Mouse (Mus musculus) cerebellum, postnatal 10 days (tissue): ENCODE measurements around the gene Slc28a3.
A peak's percentile ranks its signal among the peaks of the same experiment; 100 is the strongest.

Experiments
- DNase-seq, 2 experiments: peaks; one replicate each; pipeline ENCODE4 v3.0.0; 2021; ENCODE audit warnings: mixed read lengths in 2 of 2

Gene Slc28a3

DNA sequence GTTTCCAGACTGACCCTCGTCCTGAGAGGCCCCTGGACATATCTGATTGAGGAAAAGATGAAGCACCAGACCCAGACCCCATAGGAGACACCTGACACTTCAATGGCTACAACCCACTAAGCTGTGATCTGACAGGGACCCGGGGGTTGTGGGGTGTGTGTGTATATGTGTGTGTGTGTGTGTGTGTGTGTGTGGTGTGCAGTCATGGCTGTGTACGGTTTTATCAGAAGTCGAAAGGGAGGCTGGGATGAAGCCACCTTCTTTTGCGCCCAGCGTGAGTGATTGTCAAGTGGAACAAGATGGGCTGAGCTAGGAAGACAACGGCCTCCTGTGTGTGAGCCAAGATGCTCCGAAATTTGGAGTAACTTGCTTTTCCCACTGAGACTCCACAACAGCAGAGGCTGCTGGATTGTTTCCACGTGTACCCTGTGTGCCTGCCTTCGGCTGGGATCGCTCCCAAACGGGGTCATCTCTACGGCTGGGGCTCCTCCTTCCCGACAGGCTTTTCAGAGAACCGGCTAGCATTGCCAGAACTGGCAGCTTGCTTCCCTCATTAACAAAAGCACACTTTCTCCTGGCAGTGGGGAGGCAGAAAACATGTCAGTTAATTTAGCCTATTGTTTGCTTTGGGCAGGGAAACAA is 50.1 kb downstream of the Slc28a3 start:
- peak; percentile 87 to 90 for DNase-seq

DNA sequence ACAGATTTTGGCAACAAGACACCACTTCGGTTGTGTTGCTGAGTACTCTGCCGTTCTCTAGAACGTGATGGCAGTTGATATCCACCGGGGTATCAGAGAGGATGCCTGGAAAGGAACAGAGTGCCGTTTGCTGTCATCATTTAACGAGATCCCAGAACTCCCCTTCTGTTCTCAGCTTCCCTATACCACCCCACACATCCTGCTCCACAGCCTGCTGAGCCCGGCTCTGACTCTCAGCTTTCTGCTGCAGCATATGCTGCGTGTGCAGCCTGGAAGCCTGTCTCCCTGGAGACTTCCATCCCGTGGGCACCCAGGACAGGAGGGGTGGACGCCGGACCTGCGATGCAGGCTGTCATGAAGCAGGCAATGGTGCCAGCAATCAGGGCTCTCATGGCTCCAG is 52.5 kb downstream of the Slc28a3 start:
- DNase-seq: no peak

- DNase-seq: peak; percentile 37 to 49
These were observed 54.7 kb downstream of the Slc28a3 start for GRCm38 (mm10) chr13:58556018-58556417.

GRCm38 (mm10) chr13:58555561-58555960 is 55.1 kb downstream of the Slc28a3 start:
- peak in 1 of 2 experiments; percentile 15 for DNase-seq

DNA sequence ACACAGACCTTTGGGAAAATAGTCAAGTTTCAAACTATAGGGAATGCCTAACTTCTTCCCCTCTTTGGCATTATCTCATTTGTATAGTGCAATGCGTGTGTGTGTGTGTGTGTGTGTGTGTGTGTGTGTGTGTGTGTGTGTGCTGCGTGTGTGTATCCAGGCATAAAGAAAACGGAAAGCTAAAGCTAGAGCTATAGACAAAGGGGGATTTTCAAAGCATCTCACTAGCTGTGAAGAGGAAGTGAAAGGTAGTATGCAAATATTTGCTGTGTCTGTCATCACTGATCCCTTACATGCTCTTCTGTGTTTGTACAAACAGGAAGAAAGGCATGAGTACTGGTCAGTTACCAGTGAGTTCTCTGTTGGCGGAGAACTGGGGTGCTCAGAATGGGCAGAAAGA is 58.8 kb downstream of the Slc28a3 start:
- no peak for DNase-seq

DNA sequence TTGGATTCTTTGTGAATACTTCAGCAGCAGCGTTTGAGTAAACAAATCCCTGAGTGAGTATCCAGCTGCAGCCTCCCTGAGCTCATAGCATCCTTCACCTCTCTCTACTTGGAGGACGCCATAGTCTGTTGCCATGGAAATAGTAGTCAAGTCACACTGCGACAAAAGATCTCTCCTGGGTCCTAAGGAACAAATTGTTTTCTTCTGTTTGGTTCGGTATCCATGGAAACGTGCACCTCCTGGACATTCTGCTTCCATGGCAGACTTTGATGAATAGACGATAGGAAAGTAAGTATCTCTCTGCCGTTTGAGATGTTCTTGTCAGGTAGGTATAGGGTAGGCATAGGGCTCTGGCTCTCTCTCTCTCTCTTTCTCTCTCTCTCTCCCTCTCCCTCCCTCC is 63.1 kb downstream of the Slc28a3 start:
- peak in 1 of 2 experiments; percentile 28 for DNase-seq

DNA sequence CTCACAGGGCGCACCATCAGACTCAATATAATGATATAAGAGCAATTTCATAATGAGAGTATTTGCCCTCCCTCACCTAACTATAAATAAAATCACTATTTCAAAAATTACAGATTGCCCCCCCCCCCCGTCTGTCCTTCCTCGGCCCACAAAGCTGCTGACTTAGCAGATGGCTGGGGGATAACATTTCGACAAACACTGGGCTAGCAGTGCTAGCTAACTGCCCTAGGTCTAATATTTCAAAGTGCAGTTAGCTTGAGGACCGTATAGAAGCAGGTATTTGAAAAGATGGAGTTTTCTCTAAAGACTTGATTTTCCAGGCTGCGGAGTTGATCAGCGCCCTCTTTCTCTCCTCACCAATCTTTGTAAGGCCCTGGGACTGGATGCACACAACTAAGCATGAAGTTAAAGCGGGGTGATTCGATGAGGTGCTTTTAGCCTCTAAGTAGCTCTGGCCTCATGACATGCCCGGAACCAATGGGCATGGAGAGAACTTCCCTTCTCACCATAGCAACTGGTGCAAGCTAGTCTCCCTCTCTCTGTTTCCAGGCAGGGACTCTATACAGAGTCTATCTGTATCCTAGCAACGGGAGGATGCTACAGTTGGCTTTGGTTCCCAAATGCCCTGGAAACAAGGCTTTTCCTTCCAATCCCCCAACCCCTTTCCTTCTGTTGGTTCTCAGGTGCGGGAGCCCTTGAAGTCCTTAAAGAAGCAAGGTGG is 66.8 kb downstream of the Slc28a3 start:
- DNase-seq: peak; percentile 42 to 44

GRCm38 (mm10) chr13:58543066-58543465 is 67.6 kb downstream of the Slc28a3 start:
- peak; percentile 89 to 91 for DNase-seq

- no peak for DNase-seq
These were observed 68.1 kb downstream of the Slc28a3 start for GRCm38 (mm10) chr13:58542601-58543041.

- no peak for DNase-seq
These were observed 68.5 kb downstream of the Slc28a3 start for GRCm38 (mm10) chr13:58542167-58542566.

DNA sequence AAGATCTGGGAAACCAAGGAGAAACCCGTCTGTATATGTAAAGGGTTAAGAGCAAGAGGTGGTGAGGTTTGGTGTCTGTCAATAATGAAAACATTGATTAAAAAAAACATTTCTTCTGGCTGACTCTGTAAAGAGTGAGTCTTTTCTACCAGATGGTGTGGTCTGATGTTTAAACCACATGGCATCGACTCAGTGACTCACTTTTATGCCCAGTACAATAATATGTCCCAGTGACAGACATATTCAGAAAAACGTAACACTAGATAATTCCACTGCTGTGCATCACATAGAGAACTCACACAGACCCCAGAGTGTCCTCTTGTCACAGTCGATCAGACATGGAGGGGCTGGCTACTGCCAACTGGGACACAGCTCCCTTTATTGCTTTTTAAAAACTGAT is 69.1 kb downstream of the Slc28a3 start:
- no peak for DNase-seq

- no peak for DNase-seq
These were observed 71.7 kb downstream of the Slc28a3 start for GRCm38 (mm10) chr13:58538966-58539365.

DNA sequence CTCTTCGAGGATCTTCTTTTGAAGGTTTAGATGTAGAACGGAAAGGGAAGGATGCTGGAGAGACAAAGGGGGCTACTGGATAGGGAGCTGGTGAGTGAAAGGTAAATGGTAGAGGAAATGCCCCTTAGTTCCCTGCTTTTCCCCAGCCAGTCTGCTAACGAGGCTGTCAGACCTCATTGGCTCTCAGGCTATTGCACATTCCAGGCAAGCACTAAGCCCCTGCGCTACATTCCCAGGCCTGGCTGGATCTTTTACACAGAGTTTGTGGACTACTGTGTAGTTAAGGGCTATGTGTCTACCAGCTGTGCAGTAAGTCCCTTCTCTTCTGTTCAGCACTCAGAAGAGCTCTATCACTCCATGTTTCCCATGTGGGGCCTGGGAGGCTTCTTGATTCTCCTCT is 72.3 kb downstream of the Slc28a3 start:
- DNase-seq: no peak

DNA sequence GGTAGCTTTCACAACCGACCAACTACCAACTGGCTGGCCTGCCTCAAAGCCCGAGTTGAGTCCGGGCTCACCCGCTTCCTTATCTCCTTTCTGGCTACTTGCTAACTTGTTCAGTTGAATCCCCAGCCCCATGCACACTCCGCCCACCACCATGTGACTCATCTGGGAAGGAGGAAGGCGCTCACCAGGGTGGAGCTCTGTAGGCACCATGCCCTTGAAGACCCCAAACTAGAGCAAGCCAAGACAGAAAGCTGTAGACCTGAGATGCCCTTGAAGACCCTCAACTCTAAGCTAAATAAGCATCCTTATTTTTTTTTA is 72.8 kb downstream of the Slc28a3 start:
- DNase-seq: no peak

DNA sequence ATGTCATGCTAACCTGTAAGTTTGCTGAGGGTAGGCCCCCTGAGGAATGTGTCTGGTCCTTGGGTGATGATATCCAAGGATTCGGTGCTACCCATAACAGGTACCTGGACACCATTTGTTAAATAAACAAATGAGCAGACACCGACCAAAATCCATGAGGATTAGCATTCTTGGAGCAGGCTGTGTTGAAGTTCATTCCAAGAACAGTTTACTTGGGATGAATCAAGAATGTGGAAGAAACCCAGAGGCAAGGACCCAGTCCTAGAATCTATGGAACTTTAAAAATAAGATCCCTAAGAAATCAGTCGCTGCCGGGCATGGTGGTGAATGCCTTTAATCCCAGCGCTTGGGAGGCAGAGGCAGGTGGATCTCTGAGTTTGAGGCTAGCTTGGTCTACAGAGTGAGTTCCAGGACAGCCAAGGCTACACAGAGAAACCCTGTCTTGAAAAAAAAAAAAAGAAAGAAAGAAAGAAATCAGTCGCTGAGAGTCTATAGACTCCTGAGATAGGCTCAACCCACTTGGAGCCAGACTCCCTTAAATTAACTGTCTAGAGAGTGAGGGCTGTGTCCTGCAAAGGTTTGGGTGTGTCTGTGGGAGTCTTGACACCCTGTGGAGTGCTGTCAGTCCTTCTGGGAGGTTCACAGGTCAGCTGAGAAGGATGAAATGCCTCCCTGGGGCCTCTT is 73.3 kb downstream of the Slc28a3 start:
- DNase-seq: no peak

DNA sequence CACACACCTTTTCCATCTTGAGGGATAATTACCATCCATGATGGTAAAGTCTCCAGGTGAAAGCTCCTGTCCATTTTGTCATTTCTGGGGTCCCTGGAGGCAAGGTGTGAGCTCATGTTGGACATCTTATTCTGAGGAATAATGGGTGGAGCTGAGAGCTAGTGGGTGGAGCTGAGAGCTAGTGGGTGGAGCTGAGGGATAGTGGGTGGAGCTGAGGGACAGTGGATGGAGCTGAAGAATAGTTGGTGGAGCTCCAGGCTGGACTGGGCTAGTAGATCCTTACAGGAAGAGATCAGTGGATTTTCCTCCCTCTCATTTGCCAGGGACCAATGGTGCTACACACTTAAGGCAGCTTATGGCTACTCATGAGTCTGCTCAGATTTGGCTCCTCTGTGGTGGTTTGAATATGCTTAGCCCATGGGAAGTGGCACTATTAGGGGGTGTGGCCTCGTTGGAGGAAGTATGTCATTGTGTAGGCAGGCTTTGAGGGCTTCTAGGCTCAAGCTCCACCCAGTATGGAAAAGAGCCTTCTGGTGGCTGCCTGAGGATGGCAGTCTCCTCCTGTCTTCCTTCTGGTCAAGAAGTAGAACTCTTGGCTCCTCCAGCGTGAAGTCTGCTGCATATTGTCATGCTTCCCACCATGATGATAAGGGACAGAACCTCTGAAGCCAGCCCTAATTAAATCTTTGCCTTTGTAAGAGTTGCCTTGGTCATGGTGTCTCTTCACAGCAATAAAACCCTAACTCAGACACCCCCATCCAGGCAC is 74.0 kb downstream of the Slc28a3 start:
- DNase-seq: no peak

DNA sequence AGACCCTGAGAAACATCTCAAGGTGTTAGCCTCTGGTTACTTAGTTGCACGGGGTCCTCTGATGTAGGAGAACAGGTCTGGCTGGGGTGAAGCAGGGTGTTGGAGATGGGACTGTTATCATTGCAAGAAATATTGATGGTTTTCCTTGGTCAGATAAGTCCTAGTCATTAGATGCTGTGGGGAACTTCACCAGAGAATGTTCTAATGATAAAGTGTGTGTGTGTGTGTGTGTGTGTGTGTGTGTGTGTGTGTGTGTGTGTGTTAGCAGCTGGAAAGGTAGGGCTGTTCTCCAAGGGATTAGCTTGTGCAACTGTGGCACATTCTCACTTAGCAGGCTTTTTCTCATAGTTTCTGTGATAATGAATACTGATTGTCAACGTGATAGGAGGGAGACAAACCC is 75.4 kb downstream of the Slc28a3 start:
- DNase-seq: no peak

- no peak for DNase-seq
These were observed 75.8 kb downstream of the Slc28a3 start for GRCm38 (mm10) chr13:58534861-58535260.

DNA sequence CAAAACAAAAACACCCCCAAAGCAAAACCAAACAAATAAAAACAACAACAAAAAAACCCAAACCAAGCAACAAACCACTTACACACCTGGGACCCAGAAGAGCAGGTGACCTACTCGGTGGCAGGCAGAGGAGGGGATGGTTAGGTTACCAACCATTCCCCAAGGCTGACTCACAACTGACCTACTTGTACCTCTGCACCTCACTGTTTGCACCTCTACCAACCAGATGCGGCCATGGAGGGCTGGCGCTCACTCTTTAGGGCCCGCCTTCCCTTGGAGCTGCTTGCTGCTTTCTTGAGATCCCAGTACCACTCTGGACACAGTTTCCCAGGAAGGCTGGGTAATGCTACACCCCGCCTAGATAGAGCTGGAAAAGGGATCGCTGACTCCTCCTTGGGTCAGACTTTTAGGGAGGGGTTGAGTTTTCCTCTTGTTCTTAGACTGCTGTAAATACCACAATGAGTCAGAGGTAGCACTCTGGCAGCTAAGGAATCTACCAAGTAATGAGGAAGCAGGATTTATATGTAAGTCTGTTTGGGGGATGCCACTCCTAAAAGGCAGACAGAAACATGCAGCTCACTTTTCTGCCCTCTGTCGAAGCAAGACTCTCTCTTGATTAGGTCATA is 76.3 kb downstream of the Slc28a3 start:
- DNase-seq: no peak

DNA sequence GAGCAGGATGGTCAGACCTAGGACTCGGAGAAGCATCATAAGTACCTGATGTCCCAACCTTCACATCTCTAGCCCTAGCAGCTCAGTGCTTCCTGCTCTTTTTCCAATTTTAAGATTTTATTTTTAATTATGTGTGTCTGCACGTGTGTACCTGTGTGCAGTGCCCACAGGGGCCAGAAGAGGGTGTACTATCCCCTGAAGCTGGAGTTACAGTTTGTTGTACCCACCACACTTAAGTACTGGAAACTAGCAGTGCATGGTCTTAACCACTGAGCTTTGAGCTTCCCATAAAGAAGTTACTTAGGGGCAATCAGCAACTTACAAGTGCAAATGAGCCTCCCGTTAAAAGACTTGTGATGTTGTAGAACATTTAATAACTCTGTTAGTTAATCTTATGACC is 86.1 kb downstream of the Slc28a3 start:
- no peak for DNase-seq

GRCm38 (mm10) chr13:58523761-58524117 is 86.9 kb downstream of the Slc28a3 start:
- no peak for DNase-seq

DNA sequence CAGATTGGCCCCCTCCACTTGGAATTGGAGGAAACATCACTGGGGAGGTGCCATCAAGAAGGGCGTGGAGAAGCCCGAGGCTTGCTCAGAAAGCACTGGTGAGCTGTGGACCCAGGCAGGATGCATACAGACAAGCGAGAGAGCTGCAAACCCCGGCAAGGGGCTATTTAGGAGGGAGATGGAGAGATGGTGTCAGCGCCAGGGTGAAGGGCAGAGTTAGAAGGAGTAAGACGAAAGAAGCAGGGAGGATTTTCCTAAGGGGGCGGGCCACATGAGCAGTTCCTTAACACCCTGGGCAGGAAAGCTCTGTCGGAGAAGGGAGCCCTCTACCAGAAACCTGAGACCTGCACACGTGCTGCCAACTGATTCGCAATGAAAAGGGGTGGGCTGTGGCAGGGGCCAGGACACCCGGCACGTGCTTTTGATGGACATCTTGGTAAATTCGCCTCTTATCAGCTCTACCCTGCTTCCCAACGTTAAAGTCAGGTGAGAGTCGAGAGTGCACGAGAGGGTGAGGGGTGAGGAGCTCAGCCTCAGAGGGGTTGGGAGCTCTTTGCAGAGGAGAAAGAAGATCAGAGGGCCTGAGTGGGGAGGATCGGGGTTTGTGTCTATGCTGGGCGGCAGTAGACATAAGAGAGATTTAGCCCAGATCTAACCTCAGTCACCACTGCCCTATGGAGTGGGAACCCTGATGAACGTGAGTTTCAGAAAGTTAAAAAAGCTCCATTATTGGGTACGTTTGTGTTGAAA is 87.5 kb downstream of the Slc28a3 start:
- DNase-seq: no peak
